Mouse (Mus musculus) right cerebral cortex, adult 2 months (tissue): ENCODE results near the gene Agbl4.

Experiments
- DNase-seq, 2 experiments: peaks; one replicate each; pipeline ENCODE4 v3.0.0; 2021 to 2022; ENCODE audit warnings: low spot score in 2 of 2

Gene Agbl4

GRCm38 (mm10) chr4:111664146-111664545, 1266.7 kb downstream of the Agbl4 start:
- DNase-seq, result peak in 1 of 2 experiments; percentile 33

- DNase-seq, result no peak
Measured at GRCm38 (mm10) chr4:111666713-111667112, 1269.3 kb downstream of the Agbl4 start.

GRCm38 (mm10) chr4:111669369-111669768, 1271.9 kb downstream of the Agbl4 start:
- DNase-seq, result no peak

- DNase-seq, result no peak
Measured at GRCm38 (mm10) chr4:111670566-111671421, 1273.3 kb downstream of the Agbl4 start.

- DNase-seq, result no peak
Measured at GRCm38 (mm10) chr4:111671440-111671839, 1274.0 kb downstream of the Agbl4 start.

- DNase-seq, result no peak
Measured at GRCm38 (mm10) chr4:111673904-111674303, 1276.4 kb downstream of the Agbl4 start.

GRCm38 (mm10) chr4:111681926-111682325, 1284.5 kb downstream of the Agbl4 start:
- DNase-seq, result no peak

GRCm38 (mm10) chr4:111682793-111683192, 1285.3 kb downstream of the Agbl4 start:
- no peak for DNase-seq

GRCm38 (mm10) chr4:111683843-111684242, 1286.4 kb downstream of the Agbl4 start:
- no peak for DNase-seq

- DNase-seq, result no peak
Measured at GRCm38 (mm10) chr4:111685951-111686350, 1288.5 kb downstream of the Agbl4 start.

GRCm38 (mm10) chr4:111686951-111687350, 1289.5 kb downstream of the Agbl4 start:
- DNase-seq, result peak; percentile 60 to 61

GRCm38 (mm10) chr4:111687613-111688012, 1290.2 kb downstream of the Agbl4 start:
- DNase-seq, result peak; percentile 86

GRCm38 (mm10) chr4:111691057-111691543, 1293.6 kb downstream of the Agbl4 start:
- no peak for DNase-seq

- DNase-seq, result no peak
Measured at GRCm38 (mm10) chr4:111701381-111701780, 1303.9 kb downstream of the Agbl4 start.

- no peak for DNase-seq
Measured at GRCm38 (mm10) chr4:111704126-111704525, 1306.7 kb downstream of the Agbl4 start.

GRCm38 (mm10) chr4:111704975-111705374, 1307.5 kb downstream of the Agbl4 start:
- no peak for DNase-seq
